Mouse (Mus musculus) heart, adult 11 months (tissue): ENCODE data around the gene Bicra.
A peak's percentile ranks its signal among the peaks of the same experiment; 100 is the strongest.

Experiments used
- DNase-seq: peaks from one replicate; pipeline ENCODE4 v3.0.0; 2022

Bicra gene

GRCm38 (mm10) chr7:15967312-15967711 is 80.4 kb downstream of the Bicra start, which contains the start of gene Ehd2:
Gene Ehd2, minus strand, starts transcription at chr7:15967567.
- peak; percentile 99 for DNase-seq

DNA sequence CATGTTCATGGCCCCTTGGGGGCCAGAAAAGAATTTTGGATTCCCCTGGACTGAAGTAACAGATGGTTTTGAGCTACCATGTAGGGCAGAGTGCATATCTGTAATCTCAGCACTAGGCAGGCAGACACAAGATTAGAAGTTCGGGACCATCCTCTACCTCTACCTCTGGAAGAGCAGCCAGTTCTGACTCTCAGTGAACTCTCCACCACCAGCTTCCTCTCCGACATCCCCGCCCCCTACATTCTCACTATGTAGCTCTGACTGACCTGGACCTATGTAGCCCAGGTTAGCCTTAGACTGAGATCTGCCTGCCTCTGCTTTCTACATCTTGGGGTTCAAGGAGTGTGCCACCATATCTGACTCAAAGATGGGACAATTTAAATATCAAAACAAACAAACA is 81.2 kb downstream of the Bicra start:
- peak; percentile 94 for DNase-seq

- peak; percentile 96 for DNase-seq
Measured at GRCm38 (mm10) chr7:15963798-15964652, 83.7 kb downstream of the Bicra start.

DNA sequence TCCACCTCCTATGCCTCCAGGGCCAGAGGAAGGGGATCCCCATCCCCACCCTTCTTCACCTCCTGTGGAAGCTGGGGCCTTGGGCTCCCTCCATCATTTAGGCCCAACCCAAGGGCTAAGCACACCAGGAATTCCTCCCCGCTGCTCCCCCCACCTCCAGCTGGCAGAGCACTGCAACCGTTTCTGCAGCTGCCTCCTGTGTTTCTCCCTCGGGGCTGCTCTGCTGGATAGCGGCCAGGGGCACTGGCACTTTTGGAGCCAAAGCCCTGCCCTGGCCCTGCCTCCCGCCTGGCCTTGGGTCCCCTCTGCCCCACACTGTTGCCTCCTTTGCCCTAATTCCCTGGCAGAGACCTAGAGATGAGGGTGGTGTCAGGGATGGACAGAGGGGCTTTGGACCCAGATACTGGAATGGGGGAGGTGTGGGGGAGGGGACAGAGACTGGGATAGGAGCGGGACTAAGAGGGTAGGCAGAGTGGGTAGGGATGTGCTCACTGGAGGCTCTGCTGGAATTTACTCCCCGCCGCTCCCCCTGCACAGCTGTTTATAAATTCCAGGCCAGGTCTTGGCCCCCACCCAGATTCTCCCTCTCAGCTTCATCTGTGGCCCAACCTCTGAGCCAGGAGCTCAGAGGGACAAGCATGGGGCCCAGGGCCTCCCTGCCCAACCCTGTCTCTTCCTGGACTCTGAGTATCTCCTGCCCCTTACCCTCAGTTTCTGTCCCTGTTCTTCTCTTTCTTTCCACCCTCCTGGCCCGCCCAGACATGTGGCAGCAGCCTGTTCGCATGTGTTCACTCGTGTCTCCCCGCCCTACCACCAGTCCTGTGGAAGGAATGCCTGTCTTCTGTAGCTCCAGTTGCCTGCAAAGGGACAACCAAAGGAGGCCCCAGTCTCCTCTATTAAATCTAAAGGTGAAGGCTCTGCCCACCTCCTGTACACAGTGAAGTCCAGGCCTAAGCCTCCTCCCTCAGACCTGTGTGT is 85.1 kb downstream of the Bicra start:
- peak; percentile 100 for DNase-seq

GRCm38 (mm10) chr7:15961798-15962197 is 85.9 kb downstream of the Bicra start:
- DNase-seq, result peak; percentile 95

- DNase-seq, result no peak
Measured at GRCm38 (mm10) chr7:15961239-15961638, 86.5 kb downstream of the Bicra start.

DNA sequence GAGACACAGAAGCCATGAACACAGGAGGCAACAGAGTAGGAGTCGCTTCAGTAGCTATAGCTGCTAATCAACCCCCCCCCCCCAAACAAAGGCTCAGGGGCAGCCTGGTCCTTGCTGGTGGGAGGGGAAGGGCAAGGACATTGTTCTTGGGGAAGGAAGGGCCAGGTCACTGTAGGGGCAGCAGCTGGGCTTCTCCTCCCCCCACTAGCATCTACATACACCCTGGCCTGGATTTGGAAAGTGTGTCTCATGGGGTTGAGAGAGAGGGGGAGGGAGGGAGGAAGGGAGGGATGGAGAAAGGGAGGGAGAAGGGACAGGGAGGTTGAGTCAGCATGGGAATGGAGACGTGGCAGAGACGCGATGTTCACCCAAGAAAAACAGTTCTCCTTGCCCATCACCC is 87.0 kb downstream of the Bicra start:
- peak; percentile 98 for DNase-seq

- DNase-seq, result no peak
Measured at GRCm38 (mm10) chr7:15956143-15956542, 91.6 kb downstream of the Bicra start.

DNA sequence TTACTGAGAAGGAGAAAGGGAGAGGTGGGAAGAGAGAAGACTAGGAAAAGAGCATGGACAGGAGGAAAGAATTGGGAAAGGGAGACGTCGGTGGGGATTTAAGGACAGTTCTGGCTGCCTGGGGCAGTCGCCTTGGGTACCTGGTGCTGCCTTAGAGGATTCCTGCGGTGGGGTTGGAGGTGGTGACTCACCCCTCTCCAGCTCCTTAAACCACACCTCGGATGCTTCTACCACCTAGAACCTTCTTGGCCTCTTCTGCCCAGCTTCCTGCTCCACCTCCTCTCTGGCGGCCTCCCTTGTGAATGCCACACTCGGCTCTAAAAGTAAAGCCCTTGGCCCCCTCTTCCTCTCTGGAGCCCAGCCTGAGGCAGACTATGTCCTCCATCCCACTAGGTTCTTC is 92.2 kb downstream of the Bicra start:
- peak; percentile 97 for DNase-seq

GRCm38 (mm10) chr7:15954978-15955443 is 92.7 kb downstream of the Bicra start:
- peak; percentile 100 for DNase-seq

DNA sequence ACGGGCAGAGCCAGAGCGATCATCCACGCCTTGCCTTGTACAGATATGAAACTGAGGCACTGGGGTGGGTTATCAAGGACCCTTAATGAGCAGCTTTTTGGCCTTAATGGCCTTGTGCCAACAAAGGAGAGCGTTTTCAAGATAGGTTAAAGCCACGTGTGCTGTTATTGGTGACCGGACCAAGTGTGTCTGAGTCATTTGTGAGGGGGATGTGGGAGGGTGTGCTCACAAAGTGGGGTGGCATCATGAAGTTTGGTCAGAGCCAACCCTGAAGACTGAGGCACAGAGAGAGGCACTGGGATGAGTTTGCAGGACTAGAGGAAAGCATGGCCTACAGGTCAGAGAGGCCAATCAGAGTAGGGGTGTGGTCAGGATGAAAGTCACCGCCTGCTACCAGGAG is 93.3 kb downstream of the Bicra start:
- no peak for DNase-seq

GRCm38 (mm10) chr7:15953307-15954074 is 94.2 kb downstream of the Bicra start:
- DNase-seq, result peak; percentile 94

DNA sequence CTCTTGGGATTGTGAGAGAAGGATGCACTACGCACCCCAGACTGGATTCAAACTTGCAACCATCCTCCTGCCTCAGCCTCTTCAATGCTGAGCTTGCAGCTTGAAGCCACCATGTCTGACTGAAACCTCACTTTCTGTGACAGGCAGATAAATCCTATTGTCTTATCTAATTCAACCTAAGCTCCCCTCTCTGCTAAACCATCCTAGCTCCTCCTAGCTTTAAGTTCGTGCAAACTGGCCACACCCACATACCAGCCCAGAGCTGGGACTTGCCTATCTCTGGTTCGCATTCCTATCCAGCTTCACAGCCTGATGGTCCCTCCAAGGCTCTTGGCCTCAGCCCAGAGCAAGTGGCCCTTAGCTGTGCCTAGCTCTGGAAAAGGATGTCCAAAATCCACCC is 95.3 kb downstream of the Bicra start:
- DNase-seq, result no peak

GRCm38 (mm10) chr7:15950008-15950407 is 97.7 kb downstream of the Bicra start:
- peak; percentile 92 for DNase-seq

- peak; percentile 92 for DNase-seq
Measured at GRCm38 (mm10) chr7:15949216-15949790, 98.4 kb downstream of the Bicra start.

- DNase-seq, result peak; percentile 100
Measured at GRCm38 (mm10) chr7:15948381-15948941, 99.3 kb downstream of the Bicra start.

DNA sequence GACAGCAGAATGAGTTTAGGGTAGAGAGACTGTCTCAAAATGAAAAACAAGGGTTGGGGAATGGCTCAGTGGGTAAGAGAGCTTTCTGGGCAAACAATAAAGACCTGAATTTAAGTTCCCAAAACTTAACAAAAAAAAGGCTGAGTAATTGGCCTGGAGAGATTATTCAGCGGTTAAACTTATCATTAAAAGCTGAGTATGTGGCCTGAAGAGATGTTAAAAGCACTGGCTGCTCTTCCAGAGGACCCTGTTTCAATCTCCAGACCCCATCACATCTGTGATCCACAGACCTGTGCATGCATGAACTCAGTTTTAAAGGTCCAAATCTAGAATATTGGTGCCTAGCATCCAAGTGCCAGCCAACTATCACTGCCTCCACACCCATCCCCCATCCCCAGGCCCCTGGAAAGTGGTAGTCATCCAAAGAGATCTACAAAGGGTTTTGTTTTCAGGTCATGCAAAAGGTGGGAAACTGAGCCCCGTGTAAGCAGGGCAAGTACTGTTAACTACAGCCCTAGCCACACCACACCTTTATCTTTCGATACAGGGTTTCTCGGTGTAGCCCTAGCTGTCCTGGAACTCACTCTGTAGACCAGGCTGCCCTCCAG is 100.0 kb downstream of the Bicra start:
- peak; percentile 93 for DNase-seq

DNA sequence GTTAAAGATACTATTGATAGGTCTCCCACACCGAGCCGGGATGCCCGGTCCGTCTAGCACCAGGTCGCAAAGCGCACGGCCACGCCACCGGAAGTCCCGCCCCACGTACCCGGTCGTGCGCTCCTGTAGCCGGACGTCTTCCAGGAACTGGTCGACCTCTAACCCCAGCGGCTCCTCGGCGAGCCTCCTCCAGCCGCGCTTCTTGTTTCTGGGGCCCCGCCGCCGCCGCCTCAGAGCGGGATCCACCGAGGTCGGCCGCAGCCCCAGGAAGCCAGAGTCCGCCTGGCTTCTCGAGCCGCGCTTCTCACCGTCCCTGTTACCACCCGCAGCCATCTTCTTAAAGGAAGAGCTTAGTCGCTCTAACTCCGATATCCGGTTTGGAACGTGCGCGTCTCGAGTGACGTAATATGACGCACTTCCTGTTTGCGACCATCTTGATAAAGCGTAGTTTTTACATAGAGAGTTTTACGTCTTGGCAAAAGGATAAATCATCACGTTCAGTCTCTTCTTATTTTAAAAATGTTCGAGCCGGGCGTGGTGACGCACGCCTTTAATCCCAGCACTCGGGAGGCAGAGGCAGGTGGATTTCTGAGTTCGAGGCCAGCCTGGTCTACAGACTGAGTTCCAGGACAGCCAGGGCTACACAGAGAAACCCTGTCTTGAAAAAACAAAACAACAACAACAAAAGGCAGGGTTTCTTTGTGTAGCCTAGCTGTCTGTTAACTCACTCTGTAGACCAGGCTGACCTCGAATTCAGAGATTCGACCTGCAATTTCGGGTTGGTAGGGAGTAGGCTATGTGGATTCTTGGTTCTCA is 101.8 kb downstream of the Bicra start, which contains the start of gene Nop53:
Gene Nop53 (minus strand): TSS at position 354 of the 816 bp plus-strand sequence.
- DNase-seq, result peak; percentile 99

GRCm38 (mm10) chr7:15945211-15945610 is 102.5 kb downstream of the Bicra start:
- no peak for DNase-seq

DNA sequence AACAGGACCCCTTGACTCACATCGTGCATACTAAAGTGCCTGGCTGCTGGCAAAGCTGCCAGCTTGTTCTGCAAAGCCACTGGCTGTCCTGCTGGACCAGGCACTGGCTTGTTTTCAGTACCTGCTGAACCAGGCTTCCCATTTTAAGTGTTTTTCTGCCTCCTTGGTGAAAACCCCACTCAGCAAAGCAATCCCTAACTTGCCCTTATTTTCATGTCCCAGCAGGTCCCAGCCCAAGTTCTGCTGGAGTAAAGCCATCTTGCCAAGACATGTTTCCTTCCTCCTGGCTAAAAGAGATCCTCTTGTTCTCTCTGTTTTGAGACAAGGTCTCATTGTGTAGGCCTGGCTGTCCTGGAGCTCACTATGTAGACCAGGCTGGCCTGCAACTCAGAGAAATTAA is 103.4 kb downstream of the Bicra start:
- peak; percentile 88 for DNase-seq
